Mouse (Mus musculus): ENCODE data around the gene Arf5. TPM values are rescaled to one million over a fixed set of nuclear protein-coding genes. Genes with fewer than 3 reads are reported as not detected.
A peak's percentile ranks its signal among the peaks of the same experiment; 100 is the strongest.

Gene Arf5
- total RNA-seq, 2 experiments from 2014 or later, result 162 to 164 TPM

- DNase-seq, result no peak
- intact Hi-C loops (cut with DNase I), result loop anchor here (10.0 kb wide), 1 partner anchor 200 kb away; no protein-coding TSS in a partner anchor
Observed at GRCm38 (mm10) chr6:28425019-28425418, 1.7 kb downstream of the Arf5 start.

- DNase-seq, result no peak
- intact Hi-C loops (cut with DNase I), result loop anchor here (10.0 kb wide), 1 partner anchor 198 kb away; no protein-coding TSS in a partner anchor
Observed at GRCm38 (mm10) chr6:28427096-28427839, 3.9 kb downstream of the Arf5 start, which contains the start of gene Fscn3. Fscn3 (plus strand) TSS chr6:28427789.

GRCm38 (mm10) chr6:28428290-28428689, 4.9 kb downstream of the Arf5 start, which contains the start of gene Gcc1:
Gcc1 (minus strand) TSS chr6:28428390.
- DNase-seq, result no peak
- intact Hi-C loops (cut with DNase I), result loop anchor here (10.0 kb wide), 1 partner anchor 197 kb away; no protein-coding TSS in a partner anchor

- DNase-seq, result no peak
- intact Hi-C loops (cut with DNase I), result loop anchor here (10.0 kb wide), 1 partner anchor 195 kb away; no protein-coding TSS in a partner anchor
Observed at GRCm38 (mm10) chr6:28429870-28430269, 6.5 kb downstream of the Arf5 start.

- no peak for DNase-seq
- intact Hi-C loops (cut with DNase I), result no loop called here
Observed at GRCm38 (mm10) chr6:28430795-28431537, 7.6 kb downstream of the Arf5 start.

GRCm38 (mm10) chr6:28431538-28431855, 8.1 kb downstream of the Arf5 start:
- no peak for DNase-seq
- intact Hi-C loops (cut with DNase I), result no loop called here

- no peak for DNase-seq
Observed at GRCm38 (mm10) chr6:28447937-28448336, 24.6 kb downstream of the Arf5 start.

GRCm38 (mm10) chr6:28449253-28449652, 25.9 kb downstream of the Arf5 start, which contains the start of gene Pax4:
Pax4 (minus strand) TSS chr6:28449353.
- intact Hi-C loops (cut with DNase I), result no loop called here
- no peak for DNase-seq

More at GRCm38 (mm10) chr6:28447937-28448336, 24.6 kb downstream of the Arf5 start:
- intact Hi-C loops (cut with DNase I), result no loop called here

- intact Hi-C loops (cut with DNase I), result no loop called here
- DNase-seq, result no peak
Observed at GRCm38 (mm10) chr6:28450481-28450880, 27.1 kb downstream of the Arf5 start.

- DNase-seq, result no peak
- intact Hi-C loops (cut with DNase I), result no loop called here
Observed at GRCm38 (mm10) chr6:28450977-28451376, 27.6 kb downstream of the Arf5 start.

- no peak for DNase-seq
- intact Hi-C loops (cut with DNase I), result loop anchor here (5.0 kb wide), 1 partner anchor 802 kb away; no protein-coding TSS in a partner anchor
Observed at GRCm38 (mm10) chr6:28459221-28459668, 35.9 kb downstream of the Arf5 start.

GRCm38 (mm10) chr6:28460534-28460933, 37.2 kb downstream of the Arf5 start:
- peak; percentile 73 to 85 for DNase-seq
- intact Hi-C loops (cut with DNase I), result loop anchor here (1.0 to 2.0 kb wide), 2 partner anchors 121 to 152 kb away; no protein-coding TSS in a partner anchor

GRCm38 (mm10) chr6:28464630-28465029, 41.3 kb downstream of the Arf5 start:
- DNase-seq, result no peak
- intact Hi-C loops (cut with DNase I), result no loop called here

GRCm38 (mm10) chr6:28470017-28470602, 46.8 kb downstream of the Arf5 start:
- DNase-seq, result no peak
- intact Hi-C loops (cut with DNase I), result no loop called here

- no peak for DNase-seq
- intact Hi-C loops (cut with DNase I), result no loop called here
Observed at GRCm38 (mm10) chr6:28470621-28471020, 47.3 kb downstream of the Arf5 start.

GRCm38 (mm10) chr6:28471284-28472035, 48.1 kb downstream of the Arf5 start:
- intact Hi-C loops (cut with DNase I), result no loop called here
- DNase-seq, result no peak

GRCm38 (mm10) chr6:28474211-28474610, 50.9 kb downstream of the Arf5 start:
- DNase-seq, result no peak
- intact Hi-C loops (cut with DNase I), result no loop called here

- intact Hi-C loops (cut with DNase I), result loop anchor here (5.0 kb wide), 2 partner anchors 53 to 213 kb away; partner anchors contain the start of gene Arf5
- DNase-seq, result no peak
Observed at GRCm38 (mm10) chr6:28474839-28475238, 51.5 kb downstream of the Arf5 start, which contains the start of gene Snd1. Snd1 (plus strand) TSS chr6:28475139.
